Mouse (Mus musculus) midbrain, embryonic 11.5 days (tissue): ENCODE results near the gene Npas3. TPM values are rescaled to one million over a fixed set of nuclear protein-coding genes. Genes with fewer than 3 reads are reported as not detected.

Source experiments
- ATAC-seq: fragments of 200-750 bp; cut with Nextera tagmentation; 2 replicates; pipeline ENCODE4 v1.8.0; 2017; ENCODE audit warnings: moderate TSS enrichment, moderate library complexity; ENCODE audit not compliant: low FRiP score
- DNase-seq: peaks from one replicate; pipeline ENCODE4 v3.0.0; 2015; ENCODE audit warnings: low spot score; ENCODE audit errors: missing footprints
- H3K27ac ChIP-seq: fragments of 300-500 bp; sonication (generic); 2 replicates; pipeline ENCODE4 v1.5.1; 2014; ENCODE audit warnings: low read depth, low read length
- H3K27me3 ChIP-seq: fragments of 300-500 bp; sonication (generic); 2 replicates; pipeline ENCODE4 v1.6.1; 2014; ENCODE audit warnings: mild to moderate bottlenecking, low read length, moderate library complexity, mixed read lengths; ENCODE audit not compliant: control insufficient read depth, insufficient read depth
- H3K36me3 ChIP-seq: fragments of 300-500 bp; sonication (generic); 2 replicates; pipeline ENCODE4 v1.6.1; 2014; ENCODE audit warnings: mild to moderate bottlenecking, low read length, moderate library complexity, mixed read lengths; ENCODE audit not compliant: control insufficient read depth, insufficient read depth
- H3K4me1 ChIP-seq: fragments of 300-500 bp; sonication (generic); 2 replicates; pipeline ENCODE4 v1.6.1; 2014; ENCODE audit warnings: low read length; ENCODE audit not compliant: control insufficient read depth, insufficient read depth
- H3K4me2 ChIP-seq: fragments of 300-500 bp; sonication (generic); 2 replicates; pipeline ENCODE4 v1.6.1; 2014; ENCODE audit warnings: mild to moderate bottlenecking, moderate library complexity
- H3K4me3 ChIP-seq: fragments of 300-500 bp; sonication (generic); 2 replicates; pipeline ENCODE4 v1.5.1; 2014; ENCODE audit warnings: low read depth, low read length
- H3K9ac ChIP-seq: fragments of 300-500 bp; sonication (generic); 2 replicates; pipeline ENCODE4 v1.6.1; 2014; ENCODE audit warnings: low read length
- H3K9me3 ChIP-seq: fragments of 300-500 bp; sonication (generic); 2 replicates; pipeline ENCODE4 v1.6.1; 2016; ENCODE audit warnings: low read length; ENCODE audit not compliant: control insufficient read depth
- WGBS: fragments of 180-500 bp; shearing (Covaris S2); extraction: QIAGEN DNeasy Blood & Tissue Kit; methylation state at CpG from one replicate; pipeline ENCODE4 v1.1.7; 2014; 5-methylcytosine and 5-hydroxymethylcytosine counted together
- polyA plus RNA-seq: library from polyadenylated mRNA; unstranded; fragments of >200 nt; fragmentation: Nextera tagmentation; extraction: Ambion mirVana; gene quantifications from 2 replicates; pipeline ENCODE4 v1.2.1, GENCODE M21; 2014

Npas3 gene
- polyA plus RNA-seq, 1 experiment from 2014 or later: 17.7 TPM

DNA sequence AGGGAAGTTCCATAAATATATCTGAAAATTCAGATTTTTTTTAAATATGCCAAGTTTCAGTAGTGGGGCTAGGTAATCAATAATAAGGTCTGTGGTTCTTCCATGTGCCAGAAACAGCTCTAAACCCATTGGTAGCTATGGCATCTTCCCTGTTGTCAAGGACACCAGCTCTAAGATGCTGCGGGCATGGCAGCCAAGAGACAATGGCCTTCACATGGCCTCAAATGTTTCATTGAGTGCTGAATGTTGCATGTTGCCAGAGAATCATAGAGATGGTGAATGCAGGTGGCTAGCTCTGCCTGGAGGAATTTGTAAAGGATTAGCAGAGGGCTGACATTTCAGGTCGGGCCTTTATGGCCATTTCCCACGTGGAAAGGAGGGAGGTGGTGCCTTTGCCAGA, 595.1 kb downstream of the Npas3 start:
- Histone ChIP-seq H3K9ac (no peak overlapping the region), H3K4me2 (no peak overlapping the region), H3K9me3 (no peaks in the 10 kb centered on the region), H3K4me1 (peaks cover 9% of the 10 kb centered on the region), H3K27ac (no peak overlapping the region), H3K4me3 (no peak overlapping the region), H3K27me3 (no peaks in the 10 kb centered on the region), H3K36me3 (no peaks in the 10 kb centered on the region)
- DNase-seq: no peak
- ATAC-seq: no peak
- WGBS: 41% methylated on average over 3 of the region's 3 CpGs

DNA sequence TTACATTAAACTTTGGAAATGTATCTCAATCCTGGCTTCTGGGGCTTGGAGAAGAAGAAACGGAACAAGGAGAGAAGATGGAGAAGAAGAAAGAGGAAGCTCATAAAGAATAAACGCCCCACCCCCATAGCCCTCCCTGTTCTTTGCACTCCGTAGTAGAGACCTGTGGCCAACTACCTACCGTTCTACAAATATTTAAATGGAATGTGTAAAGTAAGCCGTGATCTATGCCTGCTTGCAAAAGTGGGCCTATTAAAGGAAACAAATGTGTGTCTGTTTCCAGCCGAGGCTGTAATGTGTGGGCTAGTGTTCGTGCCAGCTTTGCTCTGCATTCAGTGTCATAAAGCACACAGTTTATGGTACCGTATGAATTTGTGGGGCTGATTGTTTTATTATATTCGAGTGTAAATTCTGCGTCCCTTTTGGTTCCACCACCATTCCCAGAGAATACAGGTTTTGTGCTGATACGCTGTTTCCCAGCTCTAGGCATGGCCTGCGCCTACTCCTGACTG, 597.7 kb downstream of the Npas3 start:
- DNase-seq (no peak), ATAC-seq (no peak)
- no peak overlapping the region for H3K9ac ChIP-seq
- peaks cover 4% of the 10 kb centered on the region for H3K4me1 ChIP-seq
- H3K9me3 ChIP-seq: no peaks in the 10 kb centered on the region
- no peaks in the 10 kb centered on the region for H3K36me3 ChIP-seq
- H3K4me3 ChIP-seq: no peak overlapping the region
- 91% methylated on average over 12 of the region's 12 CpGs for WGBS
- H3K27ac ChIP-seq: no peak overlapping the region
- no peak overlapping the region for H3K4me2 ChIP-seq
- H3K27me3 ChIP-seq: no peaks in the 10 kb centered on the region

GRCm38 (mm10) chr12:53849263-53849662, 600.8 kb downstream of the Npas3 start:
- H3K9ac ChIP-seq: no peak overlapping the region
- no peak for ATAC-seq
- no peaks in the 10 kb centered on the region for H3K27me3 ChIP-seq
- H3K4me2 ChIP-seq: no peak overlapping the region
- no peaks in the 10 kb centered on the region for H3K9me3 ChIP-seq
- no peak overlapping the region for H3K4me3 ChIP-seq
- H3K27ac ChIP-seq: no peak overlapping the region
- DNase-seq: no peak
- no peaks in the 10 kb centered on the region for H3K4me1 ChIP-seq
- no peaks in the 10 kb centered on the region for H3K36me3 ChIP-seq
- 82% methylated on average over 2 of the region's 2 CpGs for WGBS

- DNase-seq: no peak
- H3K36me3 ChIP-seq: no peaks in the 10 kb centered on the region
- no peak for ATAC-seq
- H3K9me3 ChIP-seq: no peaks in the 10 kb centered on the region
- 83% methylated on average over 2 of the region's 2 CpGs for WGBS
- no peak overlapping the region for H3K4me2 ChIP-seq
- H3K9ac ChIP-seq: no peak overlapping the region
- no peaks in the 10 kb centered on the region for H3K27me3 ChIP-seq
- no peaks in the 10 kb centered on the region for H3K4me1 ChIP-seq
- no peak overlapping the region for H3K4me3 ChIP-seq
- no peak overlapping the region for H3K27ac ChIP-seq
These were observed 604.0 kb downstream of the Npas3 start for GRCm38 (mm10) chr12:53852432-53852831.

GRCm38 (mm10) chr12:53860176-53860575, 611.7 kb downstream of the Npas3 start:
- Histone ChIP-seq H3K9me3 (no peaks in the 10 kb centered on the region), H3K36me3 (no peaks in the 10 kb centered on the region), H3K4me2 (no peak overlapping the region), H3K9ac (no peak overlapping the region), H3K4me3 (no peak overlapping the region), H3K4me1 (no peaks in the 10 kb centered on the region), H3K27ac (no peak overlapping the region), H3K27me3 (no peaks in the 10 kb centered on the region)
- DNase-seq: no peak
- no peak for ATAC-seq

- Histone ChIP-seq H3K4me2 (no peak overlapping the region), H3K36me3 (no peaks in the 10 kb centered on the region), H3K27me3 (no peaks in the 10 kb centered on the region), H3K9me3 (no peaks in the 10 kb centered on the region), H3K4me1 (no peaks in the 10 kb centered on the region), H3K9ac (no peak overlapping the region), H3K4me3 (no peak overlapping the region), H3K27ac (no peak overlapping the region)
- ATAC-seq (no peak), DNase-seq (no peak)
- 87% methylated on average over 6 of the region's 6 CpGs for WGBS
These were observed 613.8 kb downstream of the Npas3 start for GRCm38 (mm10) chr12:53862281-53862680.

- Histone ChIP-seq H3K4me1 (no peaks in the 10 kb centered on the region), H3K9me3 (no peaks in the 10 kb centered on the region), H3K36me3 (no peaks in the 10 kb centered on the region), H3K27me3 (no peaks in the 10 kb centered on the region), H3K27ac (no peak overlapping the region), H3K4me2 (no peak overlapping the region), H3K4me3 (no peak overlapping the region), H3K9ac (no peak overlapping the region)
- 83% methylated on average over 5 of the region's 5 CpGs for WGBS
- no peak for DNase-seq
- ATAC-seq: no peak
These were observed 616.1 kb downstream of the Npas3 start for GRCm38 (mm10) chr12:53864436-53865136.

DNA sequence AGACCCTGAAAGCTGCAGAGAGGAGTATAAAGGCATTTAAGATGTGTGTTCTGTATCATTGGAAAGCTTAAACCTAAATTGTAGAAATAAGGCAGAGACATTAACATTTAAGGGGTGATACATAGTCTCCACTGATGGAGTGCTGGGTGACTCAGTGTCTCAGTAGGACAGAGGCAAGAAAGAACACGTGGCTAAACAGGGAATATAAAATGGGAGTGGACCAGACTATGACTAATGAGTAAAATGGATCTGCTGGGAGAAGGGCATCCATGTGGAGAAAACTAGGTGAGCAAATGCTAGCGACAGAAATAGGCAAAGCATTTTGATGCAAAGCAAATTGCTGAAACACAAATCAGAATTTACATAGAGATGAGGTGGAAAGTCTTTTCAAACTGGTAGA, 617.2 kb downstream of the Npas3 start:
- ATAC-seq: no peak
- Histone ChIP-seq H3K9ac (no peak overlapping the region), H3K27ac (no peak overlapping the region), H3K4me3 (no peak overlapping the region), H3K27me3 (no peaks in the 10 kb centered on the region), H3K4me2 (no peak overlapping the region), H3K9me3 (no peaks in the 10 kb centered on the region), H3K36me3 (no peaks in the 10 kb centered on the region), H3K4me1 (no peaks in the 10 kb centered on the region)
- 64% methylated on average over 2 of the region's 2 CpGs for WGBS
- no peak for DNase-seq

DNA sequence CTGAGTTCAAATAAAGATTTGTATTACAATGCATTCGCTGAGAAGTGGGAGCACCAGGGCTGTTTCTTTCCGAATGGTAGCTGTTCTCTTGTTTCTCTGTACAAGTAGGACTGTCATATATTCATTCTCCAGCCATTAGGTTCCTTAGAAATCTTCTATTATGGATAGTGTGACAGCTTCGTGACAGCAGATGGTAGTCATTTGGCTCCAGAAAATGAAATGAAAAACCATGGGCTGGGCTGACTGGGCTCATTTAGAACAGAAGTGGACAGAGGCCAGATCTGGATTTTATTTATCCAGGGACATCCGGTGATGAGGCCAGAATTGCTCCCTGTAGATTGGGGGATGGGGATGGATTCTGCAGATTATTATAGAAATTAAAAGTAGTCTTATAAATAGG, 621.5 kb downstream of the Npas3 start:
- Histone ChIP-seq H3K9ac (no peak overlapping the region), H3K9me3 (no peaks in the 10 kb centered on the region), H3K4me1 (no peaks in the 10 kb centered on the region), H3K27ac (no peak overlapping the region), H3K36me3 (no peaks in the 10 kb centered on the region), H3K4me2 (no peak overlapping the region), H3K4me3 (no peak overlapping the region), H3K27me3 (no peaks in the 10 kb centered on the region)
- 85% methylated on average over 4 of the region's 4 CpGs for WGBS
- ATAC-seq: no peak
- no peak for DNase-seq
